Mouse (Mus musculus) right cerebral cortex, postnatal 4 days (tissue): ENCODE measurements around the gene Nsmce3.

Source experiments
- DNase-seq: peaks from one replicate; pipeline ENCODE4 v3.0.0-alpha.2; 2022

The Nsmce3 gene

GRCm38 (mm10) chr7:64872743-64873241, at the start of gene Nsmce3:
Gene Nsmce3, minus strand, starts transcription at chr7:64872997.
- DNase-seq: peak; percentile 98

- DNase-seq: no peak
These were observed 48.4 kb upstream of the Nsmce3 start for GRCm38 (mm10) chr7:64921189-64921588.

- no peak for DNase-seq
These were observed 47.9 kb upstream of the Nsmce3 start for GRCm38 (mm10) chr7:64920735-64921134.

GRCm38 (mm10) chr7:64916654-64917053, 43.9 kb upstream of the Nsmce3 start:
- DNase-seq: no peak

- DNase-seq: no peak
These were observed 42.3 kb upstream of the Nsmce3 start for GRCm38 (mm10) chr7:64915121-64915520.

- DNase-seq: no peak
These were observed 39.1 kb upstream of the Nsmce3 start for GRCm38 (mm10) chr7:64911945-64912344.

- no peak for DNase-seq
These were observed 37.4 kb upstream of the Nsmce3 start for GRCm38 (mm10) chr7:64910208-64910607.

GRCm38 (mm10) chr7:64906955-64907354, 34.2 kb upstream of the Nsmce3 start:
- DNase-seq: no peak

- DNase-seq: no peak
These were observed 32.7 kb upstream of the Nsmce3 start for GRCm38 (mm10) chr7:64905506-64905905.

GRCm38 (mm10) chr7:64900249-64900648, 27.5 kb upstream of the Nsmce3 start:
- no peak for DNase-seq

- DNase-seq: no peak
These were observed 23.8 kb upstream of the Nsmce3 start for GRCm38 (mm10) chr7:64896587-64896986.

- DNase-seq: no peak
These were observed 22.9 kb upstream of the Nsmce3 start for GRCm38 (mm10) chr7:64895685-64896101.

- no peak for DNase-seq
These were observed 18.3 kb upstream of the Nsmce3 start for GRCm38 (mm10) chr7:64891139-64891538.

- DNase-seq: peak; percentile 51
These were observed 17.1 kb upstream of the Nsmce3 start for GRCm38 (mm10) chr7:64889919-64890318.

GRCm38 (mm10) chr7:64884187-64884862, 11.5 kb upstream of the Nsmce3 start:
- no peak for DNase-seq

- no peak for DNase-seq
These were observed 9.4 kb upstream of the Nsmce3 start for GRCm38 (mm10) chr7:64882243-64882642.

GRCm38 (mm10) chr7:64881387-64881786, 8.6 kb upstream of the Nsmce3 start:
- no peak for DNase-seq

GRCm38 (mm10) chr7:64880415-64880814, 7.6 kb upstream of the Nsmce3 start:
- no peak for DNase-seq

GRCm38 (mm10) chr7:64874941-64875340, 2.1 kb upstream of the Nsmce3 start:
- no peak for DNase-seq

GRCm38 (mm10) chr7:64873266-64873665, 469 bp upstream of the Nsmce3 start:
- no peak for DNase-seq

GRCm38 (mm10) chr7:64871987-64872742, 632 bp downstream of the Nsmce3 start:
- DNase-seq: no peak

GRCm38 (mm10) chr7:64869549-64870065, 3.2 kb downstream of the Nsmce3 start:
- no peak for DNase-seq

- DNase-seq: no peak
These were observed 9.3 kb downstream of the Nsmce3 start for GRCm38 (mm10) chr7:64863538-64863937.

- DNase-seq: no peak
These were observed 9.8 kb downstream of the Nsmce3 start for GRCm38 (mm10) chr7:64862978-64863377.
